Mouse (Mus musculus) neural tube, embryonic 15.5 days (tissue): ENCODE data around the gene Vps4a. TPM values are rescaled to one million over a fixed set of nuclear protein-coding genes. Genes with fewer than 3 reads are reported as not detected.

Source experiments
- ATAC-seq: fragments of 200-750 bp; cut with Nextera tagmentation; 2 replicates; pipeline ENCODE4 v1.8.0; 2017; ENCODE audit warnings: mild to moderate bottlenecking, moderate TSS enrichment, moderate library complexity; ENCODE audit not compliant: low FRiP score
- H3K27ac ChIP-seq: fragments of 300-500 bp; sonication (generic); replicated peaks from 2 replicates; pipeline ENCODE4 v1.5.1; 2015; ENCODE audit warnings: mild to moderate bottlenecking, inconsistent platforms
- H3K27me3 ChIP-seq: fragments of 300-500 bp; sonication (generic); replicated peaks from 2 replicates; pipeline ENCODE4 v1.6.1; 2015; ENCODE audit warnings: inconsistent platforms
- H3K36me3 ChIP-seq: fragments of 300-500 bp; sonication (generic); 2 replicates; pipeline ENCODE4 v1.6.1; 2015; ENCODE audit warnings: inconsistent platforms
- H3K4me1 ChIP-seq: fragments of 300-500 bp; sonication (generic); 2 replicates; pipeline ENCODE4 v1.6.1; 2015; ENCODE audit warnings: inconsistent platforms
- H3K4me2 ChIP-seq: fragments of 300-500 bp; sonication (generic); 2 replicates; pipeline ENCODE4 v1.6.1; 2015; ENCODE audit warnings: inconsistent platforms, mild to moderate bottlenecking, moderate library complexity
- H3K4me3 ChIP-seq: fragments of 300-500 bp; sonication (generic); replicated peaks from 2 replicates; pipeline ENCODE4 v1.5.1; 2015; ENCODE audit warnings: mild to moderate bottlenecking, inconsistent platforms
- H3K9ac ChIP-seq: fragments of 300-500 bp; sonication (generic); replicated peaks from 2 replicates; pipeline ENCODE4 v1.6.1; 2015; ENCODE audit warnings: mild to moderate bottlenecking, inconsistent platforms
- H3K9me3 ChIP-seq: fragments of 300-500 bp; sonication (generic); replicated peaks from 2 replicates; pipeline ENCODE4 v1.6.1; 2016; ENCODE audit warnings: inconsistent platforms
- WGBS: fragments of 180-500 bp; shearing (Covaris S2); methylation state at CpG from one replicate; pipeline ENCODE4 v1.1.7; 2015; ENCODE audit warnings: mixed read lengths; 5-methylcytosine and 5-hydroxymethylcytosine counted together
- polyA plus RNA-seq: library from polyadenylated mRNA; unstranded; fragments of >200 nt; fragmentation: Nextera tagmentation; extraction: Ambion mirVana; gene quantifications from 2 replicates; pipeline ENCODE4 v1.2.1, GENCODE M21; 2015

The Vps4a gene
- polyA plus RNA-seq, 1 experiment from 2014 or later = 155 TPM

GRCm38 (mm10) chr8:107090531-107090930, 59.5 kb downstream of the Vps4a start:
- Histone ChIP-seq H3K4me2 (no peak overlapping the region), H3K4me3 (no peak overlapping the region), H3K9ac (no peak overlapping the region), H3K36me3 (peaks cover 50% of the 10 kb centered on the region), H3K27me3 (no peaks in the 10 kb centered on the region), H3K4me1 (peaks cover 26% of the 10 kb centered on the region), H3K9me3 (no peaks in the 10 kb centered on the region), H3K27ac (no peak overlapping the region)
- ATAC-seq = no peak
- 99% methylated on average over 7 of the region's 7 CpGs for WGBS

Other genes starting within 250 kb of the Vps4a start
- 1.6 and 2.2 TPM in 2 replicates for gene Has3, start 161.0 kb upstream of the Vps4a start, polyA plus RNA-seq
- 41.7 and 49.8 TPM in 2 replicates for gene Utp4, start 137.6 kb upstream of the Vps4a start, polyA plus RNA-seq
- gene Sntb2, start 95.5 kb upstream of the Vps4a start, polyA plus RNA-seq = 6.6 and 8.7 TPM in 2 replicates
- 43.5 and 44.1 TPM in 2 replicates for gene Pdf, start 17.4 kb downstream of the Vps4a start, polyA plus RNA-seq
- gene Cog8, start 25.5 kb downstream of the Vps4a start, polyA plus RNA-seq = 42.6 and 44.3 TPM in 2 replicates
- gene Nip7, start 25.7 kb downstream of the Vps4a start, polyA plus RNA-seq = 59.3 and 72.9 TPM in 2 replicates
- 0.64 TPM in 1 of 2 replicates, not detected in the other for gene Tmed6, start 34.4 kb downstream of the Vps4a start, polyA plus RNA-seq
- gene Terf2, start 65.3 kb downstream of the Vps4a start, polyA plus RNA-seq = 23.9 and 27.4 TPM in 2 replicates
- gene Cyb5b, start 119.4 kb downstream of the Vps4a start, polyA plus RNA-seq = 91.6 and 95.0 TPM in 2 replicates